Mouse (Mus musculus) heart, embryonic 15.5 days (tissue): ENCODE measurements around the gene Bub3. TPM values are rescaled to one million over a fixed set of nuclear protein-coding genes. Genes with fewer than 3 reads are reported as not detected.

ENCODE experiments used
- ATAC-seq: fragments of 200-750 bp; cut with Nextera tagmentation; replicated peaks from 2 replicates; pipeline ENCODE4 v1.8.0; 2017; ENCODE audit warnings: low read depth, moderate TSS enrichment; ENCODE audit not compliant: insufficient number of reproducible peaks, insufficient read depth, low FRiP score
- H3K27ac ChIP-seq: fragments of 300-500 bp; sonication (generic); 2 replicates; pipeline ENCODE4 v1.5.1; 2015; ENCODE audit warnings: mild to moderate bottlenecking, inconsistent platforms
- H3K27me3 ChIP-seq: fragments of 300-500 bp; sonication (generic); 2 replicates; pipeline ENCODE4 v1.6.1; 2015; ENCODE audit warnings: inconsistent platforms
- H3K36me3 ChIP-seq: fragments of 300-500 bp; sonication (generic); 2 replicates; pipeline ENCODE4 v1.6.1; 2015; ENCODE audit warnings: mild to moderate bottlenecking, inconsistent platforms
- H3K4me1 ChIP-seq: fragments of 300-500 bp; sonication (generic); replicated peaks from 2 replicates; pipeline ENCODE4 v1.6.1; 2015; ENCODE audit warnings: inconsistent platforms
- H3K4me2 ChIP-seq: fragments of 300-500 bp; sonication (generic); 2 replicates; pipeline ENCODE4 v1.6.1; 2015; ENCODE audit warnings: inconsistent platforms, mild to moderate bottlenecking, moderate library complexity
- H3K4me3 ChIP-seq: fragments of 300-500 bp; sonication (generic); 2 replicates; pipeline ENCODE4 v1.5.1; 2015; ENCODE audit warnings: mild to moderate bottlenecking, inconsistent platforms
- H3K9ac ChIP-seq: fragments of 300-500 bp; sonication (generic); 2 replicates; pipeline ENCODE4 v1.6.1; 2015; ENCODE audit warnings: mild to moderate bottlenecking, inconsistent platforms
- H3K9me3 ChIP-seq: fragments of 300-500 bp; sonication (generic); replicated peaks from 2 replicates; pipeline ENCODE4 v1.6.1; 2016; ENCODE audit warnings: inconsistent platforms
- WGBS: fragments of 180-500 bp; shearing (Covaris S2); methylation state at CpG from one replicate; pipeline ENCODE4 v1.1.7; 2015; ENCODE audit warnings: mixed read lengths; 5-methylcytosine and 5-hydroxymethylcytosine counted together
- polyA plus RNA-seq: library from polyadenylated mRNA; unstranded; fragments of >200 nt; fragmentation: Nextera tagmentation; extraction: Ambion mirVana; gene quantifications from 2 replicates; pipeline ENCODE4 v1.2.1, GENCODE M21; 2015

Bub3 gene
- polyA plus RNA-seq: 111 and 135 TPM in 2 replicates

GRCm38 (mm10) chr7:131559986-131560696, at the start of gene Bub3:
TSS of gene Bub3 (plus strand) at chr7:131560222.
- H3K4me3 ChIP-seq: peak within 1 kb of the TSS; percentile 93
- H3K27ac ChIP-seq: peak within 1 kb of the TSS; percentile 94
- peaks cover 29% of the 10 kb centered on the region for H3K4me1 ChIP-seq
- peak; percentile 96 for ATAC-seq
- H3K9ac ChIP-seq: peak within 1 kb of the TSS; percentile 90
- no peaks in the 10 kb centered on the region for H3K9me3 ChIP-seq
- WGBS: under 1% methylated on average over 45 of the region's 51 CpGs
- H3K4me2 ChIP-seq: peak within 1 kb of the TSS; percentile 66
- peaks cover 32% of the 10 kb centered on the region for H3K36me3 ChIP-seq
- peaks cover 41% of the 10 kb centered on the region for H3K27me3 ChIP-seq

DNA sequence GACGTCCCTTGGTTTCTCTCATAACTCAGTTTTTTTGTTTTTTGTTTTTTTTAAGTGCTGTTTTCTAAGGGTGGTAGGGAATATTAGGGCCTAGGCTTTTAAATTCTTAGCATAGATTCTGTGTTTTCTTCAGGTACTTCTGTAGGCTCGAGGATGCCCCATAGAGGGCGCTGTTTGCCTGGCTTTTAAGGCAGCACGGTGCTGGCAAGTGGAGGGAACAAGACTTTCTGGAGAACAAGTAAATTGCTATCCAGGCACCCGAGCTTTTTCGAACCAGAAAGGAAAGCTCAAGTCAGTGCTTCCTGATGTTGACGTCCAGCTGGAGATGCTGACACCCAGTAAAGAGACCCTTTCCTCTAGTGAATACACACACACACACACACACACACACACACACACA, 20.0 kb upstream of the Bub3 start:
- 0% methylated on average over 7 of the region's 7 CpGs for WGBS
- Histone ChIP-seq H3K4me1 (peaks cover 31% of the 10 kb centered on the region), H3K9me3 (no peaks in the 10 kb centered on the region), H3K27ac (no peak overlapping the region), H3K4me2 (no peak overlapping the region), H3K36me3 (no peaks in the 10 kb centered on the region), H3K4me3 (no peak overlapping the region), H3K27me3 (peaks cover 89% of the 10 kb centered on the region), H3K9ac (no peak overlapping the region)
- ATAC-seq: no peak

DNA sequence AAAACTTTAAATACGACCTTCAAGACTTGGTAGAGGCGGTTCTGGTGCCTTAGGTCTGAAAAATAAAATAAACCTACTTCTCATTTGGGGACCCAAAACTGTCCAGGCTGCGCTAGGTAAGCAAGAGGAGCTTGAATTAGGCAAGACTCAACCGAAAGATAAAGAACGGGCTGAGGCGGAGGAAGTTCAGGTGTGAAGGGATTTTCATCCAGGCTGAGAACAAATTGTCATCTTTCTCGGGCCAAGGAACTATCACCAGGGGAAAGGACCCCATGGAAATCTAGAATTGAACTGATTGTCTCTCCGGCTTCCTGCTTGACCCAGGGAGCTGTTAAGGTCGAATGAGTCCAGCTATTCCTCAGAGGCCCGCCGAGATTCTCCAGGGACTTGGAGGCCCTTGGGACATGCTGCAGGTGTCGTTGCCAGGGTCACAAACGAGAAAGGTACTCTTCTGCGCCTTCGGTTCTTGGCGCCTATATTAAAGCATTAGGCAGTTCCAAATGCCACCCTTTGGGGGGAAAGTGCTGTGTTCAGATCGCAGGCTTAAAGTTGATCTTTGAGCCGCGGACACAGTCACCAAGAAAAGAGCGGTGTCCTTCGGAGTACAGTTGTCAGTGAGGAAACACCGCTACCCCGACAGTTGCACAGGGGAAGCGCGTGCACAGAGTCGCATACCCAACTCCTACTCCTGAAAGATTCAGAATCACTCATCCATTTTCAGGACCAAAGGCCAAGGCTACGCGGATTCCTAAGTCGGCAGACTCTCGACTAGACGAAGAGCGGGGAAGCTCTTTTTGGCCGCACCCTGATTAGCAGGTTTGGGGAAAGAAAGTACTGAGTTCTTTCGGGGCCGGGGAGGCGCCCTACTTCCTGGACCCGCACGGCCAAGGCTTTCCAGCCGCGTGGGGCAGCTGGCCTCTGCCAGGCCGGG, 18.6 kb upstream of the Bub3 start:
- Histone ChIP-seq H3K27ac (no peak overlapping the region), H3K27me3 (peaks cover 97% of the 10 kb centered on the region), H3K9me3 (no peaks in the 10 kb centered on the region), H3K4me1 (peaks cover 31% of the 10 kb centered on the region), H3K4me3 (peak overlapping the region; percentile 48), H3K9ac (no peak overlapping the region), H3K4me2 (peak overlapping the region; percentile 73), H3K36me3 (no peaks in the 10 kb centered on the region)
- ATAC-seq: no peak
- WGBS: 2% methylated on average over 41 of the region's 41 CpGs

- no peaks in the 10 kb centered on the region for H3K36me3 ChIP-seq
- peak within 1 kb of the TSS; percentile 73 for H3K4me2 ChIP-seq
- no peaks in the 10 kb centered on the region for H3K9me3 ChIP-seq
- peaks cover 99% of the 10 kb centered on the region for H3K27me3 ChIP-seq
- no peak for ATAC-seq
- H3K9ac ChIP-seq: no peak within 1 kb of the TSS
- WGBS: under 1% methylated on average over 54 of the region's 65 CpGs
- peak within 1 kb of the TSS; percentile 48 for H3K4me3 ChIP-seq
- no peak within 1 kb of the TSS for H3K27ac ChIP-seq
- peaks cover 31% of the 10 kb centered on the region for H3K4me1 ChIP-seq
Measured at GRCm38 (mm10) chr7:131542115-131542871, 17.7 kb upstream of the Bub3 start, which contains the start of gene Hmx3. TSS of gene Hmx3 (plus strand) at chr7:131542867.

GRCm38 (mm10) chr7:131542872-131543622, 17.0 kb upstream of the Bub3 start:
- ATAC-seq: no peak
- H3K9ac ChIP-seq: no peak overlapping the region
- H3K27me3 ChIP-seq: peaks cover 99% of the 10 kb centered on the region
- H3K4me3 ChIP-seq: peak overlapping the region; percentile 48
- peak overlapping the region; percentile 73 for H3K4me2 ChIP-seq
- peaks cover 31% of the 10 kb centered on the region for H3K4me1 ChIP-seq
- H3K36me3 ChIP-seq: no peaks in the 10 kb centered on the region
- no peaks in the 10 kb centered on the region for H3K9me3 ChIP-seq
- under 1% methylated on average over 71 of the region's 71 CpGs for WGBS
- H3K27ac ChIP-seq: no peak overlapping the region

DNA sequence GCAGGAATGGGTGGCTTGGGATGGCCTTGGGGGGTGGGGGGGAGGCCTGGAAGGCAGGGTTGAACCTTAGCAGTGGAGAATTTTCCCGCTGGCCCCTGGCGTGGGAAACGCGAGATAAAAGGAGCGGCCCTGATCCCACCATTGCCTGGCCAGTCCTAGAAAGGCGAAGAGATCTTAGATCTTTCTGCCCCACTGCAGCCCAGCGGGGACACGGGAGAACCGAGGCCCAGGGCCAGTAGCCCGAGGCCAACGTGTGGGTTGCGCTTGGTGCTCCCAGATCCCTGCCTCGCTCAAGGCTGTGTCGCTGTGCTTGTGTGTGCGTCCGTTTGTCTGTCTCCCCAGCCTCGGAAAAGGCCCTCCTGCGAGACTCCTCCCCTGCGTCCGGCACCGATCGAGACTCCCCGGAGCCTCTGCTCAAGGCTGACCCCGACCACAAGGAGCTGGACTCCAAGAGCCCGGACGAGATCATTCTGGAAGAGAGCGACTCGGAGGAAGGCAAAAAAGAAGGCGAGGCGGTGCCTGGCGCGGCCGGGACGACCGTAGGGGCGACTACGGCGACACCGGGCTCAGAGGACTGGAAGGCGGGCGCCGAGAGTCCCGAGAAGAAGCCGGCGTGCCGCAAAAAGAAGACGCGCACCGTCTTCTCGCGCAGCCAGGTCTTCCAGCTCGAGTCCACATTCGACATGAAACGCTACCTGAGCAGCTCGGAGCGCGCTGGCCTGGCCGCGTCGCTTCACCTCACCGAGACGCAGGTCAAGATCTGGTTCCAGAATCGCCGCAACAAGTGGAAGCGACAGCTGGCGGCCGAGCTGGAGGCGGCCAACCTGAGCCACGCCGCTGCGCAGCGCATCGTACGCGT, 16.2 kb upstream of the Bub3 start:
- no peak overlapping the region for H3K27ac ChIP-seq
- H3K4me2 ChIP-seq: peak overlapping the region; percentile 73
- peaks cover 99% of the 10 kb centered on the region for H3K27me3 ChIP-seq
- ATAC-seq: no peak; the same call in 1 of the 2 replicates
- no peaks in the 10 kb centered on the region for H3K36me3 ChIP-seq
- no peak overlapping the region for H3K9ac ChIP-seq
- H3K4me1 ChIP-seq: peaks cover 31% of the 10 kb centered on the region
- H3K9me3 ChIP-seq: no peaks in the 10 kb centered on the region
- 2% methylated on average over 75 of the region's 75 CpGs for WGBS
- peak overlapping the region; percentile 48 for H3K4me3 ChIP-seq

GRCm38 (mm10) chr7:131544871-131545270, 15.2 kb upstream of the Bub3 start:
- ATAC-seq: no peak
- WGBS: 4% methylated on average over 5 of the region's 5 CpGs

DNA sequence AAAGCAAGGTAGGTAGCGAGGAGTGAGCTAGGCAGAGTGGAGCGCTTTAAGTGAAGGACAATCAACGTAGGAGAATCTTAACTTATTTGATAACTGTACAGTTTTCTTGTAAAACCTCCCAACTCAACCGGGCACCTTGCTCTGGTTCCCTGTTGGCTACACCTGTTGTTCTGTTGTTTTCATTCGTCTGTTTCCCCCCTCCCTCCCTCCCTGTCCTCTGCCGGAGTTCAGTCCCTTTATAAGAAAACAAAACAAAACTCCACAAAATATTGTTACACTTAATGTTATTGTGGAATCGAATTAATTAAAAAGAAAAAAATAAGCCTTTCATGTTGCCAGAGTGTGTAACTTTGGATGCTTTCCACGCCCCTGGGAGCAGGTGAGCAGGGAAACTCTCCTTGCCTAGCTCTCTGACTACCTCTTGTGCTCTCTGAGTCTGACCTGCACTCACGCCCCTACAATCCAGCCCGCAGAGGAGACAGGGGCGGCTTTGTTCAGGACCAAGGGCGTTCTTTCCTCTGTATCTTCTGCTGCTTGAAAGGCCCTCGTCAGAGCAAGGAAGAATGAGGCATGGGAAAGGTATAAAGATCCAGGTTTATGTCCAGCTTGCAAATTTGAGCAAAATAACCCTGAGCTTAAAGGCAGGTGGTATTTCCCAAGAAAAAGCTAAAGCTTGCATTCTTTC, 14.2 kb upstream of the Bub3 start:
- Histone ChIP-seq H3K4me2 (no peak overlapping the region), H3K27ac (no peak overlapping the region), H3K4me1 (peaks cover 31% of the 10 kb centered on the region), H3K27me3 (peaks cover 98% of the 10 kb centered on the region), H3K4me3 (no peak overlapping the region), H3K9me3 (no peaks in the 10 kb centered on the region), H3K36me3 (no peaks in the 10 kb centered on the region), H3K9ac (no peak overlapping the region)
- 4% methylated on average over 13 of the region's 13 CpGs for WGBS
- no peak for ATAC-seq

More at GRCm38 (mm10) chr7:131544871-131545270, 15.2 kb upstream of the Bub3 start:
- Histone ChIP-seq H3K4me3 (peak overlapping the region; percentile 48; the same call in 1 of the 2 replicates), H3K4me1 (peaks cover 31% of the 10 kb centered on the region), H3K36me3 (no peaks in the 10 kb centered on the region), H3K9me3 (no peaks in the 10 kb centered on the region), H3K27ac (no peak overlapping the region), H3K4me2 (no peak overlapping the region), H3K27me3 (peaks cover 97% of the 10 kb centered on the region), H3K9ac (no peak overlapping the region)

DNA sequence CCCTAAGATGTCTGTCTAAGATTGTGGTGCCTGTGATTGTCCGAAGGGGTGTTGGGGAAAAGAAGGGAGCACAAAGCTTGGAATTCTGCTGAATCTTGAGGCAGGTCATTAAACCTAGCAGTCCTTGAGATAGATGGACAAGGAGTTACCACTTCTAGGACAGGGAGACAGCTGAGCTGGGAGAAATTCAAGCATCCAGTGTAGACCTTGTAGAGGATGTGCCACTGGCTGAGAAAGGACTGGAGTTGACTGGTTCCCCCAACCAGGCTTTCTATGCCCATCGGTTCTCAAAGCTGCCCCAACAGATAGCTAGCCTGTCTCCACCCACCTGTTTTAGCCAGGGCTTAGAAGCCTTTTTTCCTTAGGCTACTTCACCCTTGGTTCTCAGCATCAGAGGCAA, 13.6 kb upstream of the Bub3 start:
- Histone ChIP-seq H3K4me1 (peaks cover 31% of the 10 kb centered on the region), H3K27ac (no peak overlapping the region), H3K27me3 (peaks cover 98% of the 10 kb centered on the region), H3K9ac (no peak overlapping the region), H3K4me2 (no peak overlapping the region), H3K36me3 (no peaks in the 10 kb centered on the region), H3K9me3 (no peaks in the 10 kb centered on the region), H3K4me3 (no peak overlapping the region)
- no peak for ATAC-seq
- WGBS: 0% methylated on average over 2 of the region's 2 CpGs
